Mouse (Mus musculus): Measurements from ENCODE around the gene Acer3.

- TF ChIP-seq POLR2A (IDR thresholded peaks at IDR 0.05; ENCODE audit: low read depth, low read length), result no peak
- no peak for TF ChIP-seq CTCF (IDR thresholded peaks at IDR 0.05; ENCODE audit: extremely low read depth, insufficient read depth, insufficient read length, insufficient replicate concordance)
These were observed 155.9 kb downstream of the Acer3 start for GRCm38 (mm10) chr7:98164999-98165528.

Data from spleen, adult 2 months (tissue).